Mouse (Mus musculus): ENCODE measurements around the gene Fat4. TPM values are rescaled to one million over a fixed set of nuclear protein-coding genes. Genes with fewer than 3 reads are reported as not detected.

The Fat4 gene
- polyA plus RNA-seq, 1 experiment from 2014 or later, result 31.1 TPM

- no peaks in the 10 kb centered on the region for H3K4me1 ChIP-seq (ENCODE audit: control insufficient read depth, insufficient read depth, low read length)
- H3K9ac ChIP-seq (replicated peaks; ENCODE audit: low read depth, low read length), result no peak overlapping the region
- H3K4me2 ChIP-seq (ENCODE audit: low read depth, low read length), result no peak overlapping the region
- H3K27ac ChIP-seq (ENCODE audit: low read depth, low read length), result no peak overlapping the region
- no peaks in the 10 kb centered on the region for H3K27me3 ChIP-seq (ENCODE audit: control insufficient read depth, insufficient read depth, low read length)
- peaks cover 22% of the 10 kb centered on the region for H3K36me3 ChIP-seq (ENCODE audit: control insufficient read depth, insufficient read depth, low read length)
- H3K9me3 ChIP-seq (ENCODE audit: control insufficient read depth, low read length), result no peaks in the 10 kb centered on the region
- H3K4me3 ChIP-seq (ENCODE audit: low read depth, low read length), result no peak overlapping the region
- 56% methylated on average over 6 of the region's 6 CpGs for WGBS
- ATAC-seq (ENCODE audit: low read depth), result peak; percentile 21; the same call in 1 of the 2 replicates
Observed at GRCm38 (mm10) chr3:38962328-38962727, 75.6 kb downstream of the Fat4 start.

DNA sequence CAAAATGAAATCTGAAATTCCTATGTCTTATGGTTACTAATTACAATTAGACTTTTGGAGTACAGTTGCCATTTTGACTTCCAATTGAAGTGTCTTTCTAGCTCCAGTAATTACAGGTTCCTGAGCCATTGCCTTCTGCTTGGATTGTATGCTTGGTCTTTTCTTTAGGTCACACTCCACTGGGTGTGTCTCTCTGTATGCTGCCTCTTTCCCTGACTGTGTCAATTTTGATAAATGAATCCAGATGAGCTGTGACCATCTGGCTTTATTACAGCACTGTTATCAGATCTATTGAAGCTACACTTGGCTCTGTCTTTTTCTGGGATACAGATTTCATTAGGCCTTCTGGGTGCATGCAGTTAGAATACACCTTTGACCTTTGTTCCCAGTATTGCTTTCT is 80.7 kb downstream of the Fat4 start:
- Histone ChIP-seq H3K4me3 (ENCODE audit: low read depth, low read length) (no peak overlapping the region), H3K4me2 (ENCODE audit: low read depth, low read length) (no peak overlapping the region), H3K4me1 (ENCODE audit: control insufficient read depth, insufficient read depth, low read length) (no peaks in the 10 kb centered on the region), H3K27ac (ENCODE audit: low read depth, low read length) (no peak overlapping the region), H3K27me3 (ENCODE audit: control insufficient read depth, insufficient read depth, low read length) (no peaks in the 10 kb centered on the region), H3K9me3 (ENCODE audit: control insufficient read depth, low read length) (no peaks in the 10 kb centered on the region), H3K36me3 (ENCODE audit: control insufficient read depth, insufficient read depth, low read length) (peaks cover 9% of the 10 kb centered on the region), H3K9ac (replicated peaks; ENCODE audit: low read depth, low read length) (no peak overlapping the region)
- no peak for ATAC-seq (ENCODE audit: low read depth)

DNA sequence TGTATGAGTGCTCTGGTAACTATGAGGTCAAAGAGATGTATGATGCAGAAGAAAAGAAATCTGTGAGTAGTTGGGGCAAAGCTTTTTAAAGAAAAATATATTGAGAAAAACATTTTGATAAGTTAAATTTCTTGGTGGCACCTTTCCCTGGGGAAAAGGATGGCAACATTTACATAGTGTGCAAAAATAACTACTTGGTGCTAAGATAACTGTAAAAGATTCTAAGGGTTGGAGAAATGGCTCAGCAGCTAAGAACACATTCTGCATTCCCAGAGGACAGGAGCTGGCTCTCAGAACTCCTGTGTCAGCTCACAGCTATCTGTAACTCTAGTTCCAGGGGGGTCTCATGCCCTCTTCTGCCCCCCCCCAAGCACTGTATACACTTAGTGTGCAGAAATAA is 99.6 kb downstream of the Fat4 start:
- no peak for ATAC-seq (ENCODE audit: low read depth)
- no peak overlapping the region for H3K4me3 ChIP-seq (ENCODE audit: low read depth, low read length)
- peaks cover 13% of the 10 kb centered on the region for H3K36me3 ChIP-seq (ENCODE audit: control insufficient read depth, insufficient read depth, low read length)
- no peaks in the 10 kb centered on the region for H3K4me1 ChIP-seq (ENCODE audit: control insufficient read depth, insufficient read depth, low read length)
- H3K27me3 ChIP-seq (ENCODE audit: control insufficient read depth, insufficient read depth, low read length), result no peaks in the 10 kb centered on the region
- no peaks in the 10 kb centered on the region for H3K9me3 ChIP-seq (ENCODE audit: control insufficient read depth, low read length)
- H3K4me2 ChIP-seq (ENCODE audit: low read depth, low read length), result no peak overlapping the region
- no peak overlapping the region for H3K9ac ChIP-seq (replicated peaks; ENCODE audit: low read depth, low read length)
- no peak overlapping the region for H3K27ac ChIP-seq (ENCODE audit: low read depth, low read length)

- no peak overlapping the region for H3K9ac ChIP-seq (replicated peaks; ENCODE audit: low read depth, low read length)
- no peak for ATAC-seq (ENCODE audit: low read depth)
- H3K4me1 ChIP-seq (ENCODE audit: control insufficient read depth, insufficient read depth, low read length), result no peaks in the 10 kb centered on the region
- H3K9me3 ChIP-seq (ENCODE audit: control insufficient read depth, low read length), result no peaks in the 10 kb centered on the region
- 90% methylated on average over 3 of the region's 3 CpGs for WGBS
- no peaks in the 10 kb centered on the region for H3K27me3 ChIP-seq (ENCODE audit: control insufficient read depth, insufficient read depth, low read length)
- no peak overlapping the region for H3K27ac ChIP-seq (ENCODE audit: low read depth, low read length)
- H3K4me2 ChIP-seq (ENCODE audit: low read depth, low read length), result no peak overlapping the region
- 0 out of 2 replicates have a peak, but pooled peaks cover 2% of the 10 kb centered on the region for H3K36me3 ChIP-seq (ENCODE audit: control insufficient read depth, insufficient read depth, low read length)
- no peak overlapping the region for H3K4me3 ChIP-seq (ENCODE audit: low read depth, low read length)
Observed at GRCm38 (mm10) chr3:38989181-38989580, 102.4 kb downstream of the Fat4 start.

DNA sequence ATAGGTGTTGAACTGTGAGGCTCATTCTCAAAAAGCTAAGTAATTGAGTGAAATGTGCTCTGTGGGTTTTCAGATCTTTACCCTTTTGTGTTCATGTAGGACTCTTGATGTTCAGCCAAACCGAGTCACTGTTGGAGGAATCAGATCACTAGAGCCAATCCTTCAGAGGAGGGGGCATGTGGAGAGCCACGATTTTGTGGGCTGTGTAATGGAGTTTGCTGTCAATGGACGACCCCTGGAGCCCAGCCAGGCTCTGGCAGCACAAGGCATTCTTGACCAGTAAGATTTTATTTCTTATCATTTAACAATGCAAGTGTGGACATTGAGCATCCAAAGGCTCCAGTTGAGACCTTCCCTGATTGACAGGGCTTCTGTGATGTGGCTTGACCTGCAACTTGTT is 113.3 kb downstream of the Fat4 start:
- WGBS, result 70% methylated on average over 3 of the region's 3 CpGs
- no peaks in the 10 kb centered on the region for H3K4me1 ChIP-seq (ENCODE audit: control insufficient read depth, insufficient read depth, low read length)
- ATAC-seq (ENCODE audit: low read depth), result no peak
- H3K4me2 ChIP-seq (ENCODE audit: low read depth, low read length), result no peak overlapping the region
- no peaks in the 10 kb centered on the region for H3K9me3 ChIP-seq (ENCODE audit: control insufficient read depth, low read length)
- H3K9ac ChIP-seq (replicated peaks; ENCODE audit: low read depth, low read length), result no peak overlapping the region
- H3K27ac ChIP-seq (ENCODE audit: low read depth, low read length), result no peak overlapping the region
- H3K4me3 ChIP-seq (ENCODE audit: low read depth, low read length), result no peak overlapping the region
- peaks cover 37% of the 10 kb centered on the region for H3K36me3 ChIP-seq (ENCODE audit: control insufficient read depth, insufficient read depth, low read length)
- H3K27me3 ChIP-seq (ENCODE audit: control insufficient read depth, insufficient read depth, low read length), result no peaks in the 10 kb centered on the region

DNA sequence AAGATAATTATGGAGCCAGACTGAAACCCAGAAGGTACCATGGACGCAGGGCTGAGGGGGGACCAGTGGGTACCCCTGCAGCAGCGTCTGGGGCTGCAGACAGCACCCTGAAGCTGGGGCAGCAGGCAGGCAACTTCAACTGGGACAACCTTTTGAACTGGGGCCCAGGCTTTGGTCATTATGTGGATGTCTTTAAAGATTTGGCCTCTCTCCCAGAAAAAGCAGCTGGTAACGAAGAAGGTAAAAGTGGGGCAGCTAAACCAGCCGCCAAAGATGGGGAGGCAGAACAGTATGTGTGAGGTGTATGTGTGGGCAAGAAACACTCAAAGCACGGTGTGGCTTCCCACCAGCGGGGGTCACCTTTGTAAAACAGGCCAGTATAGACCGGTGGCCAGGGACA is 123.8 kb downstream of the Fat4 start:
- Histone ChIP-seq H3K27me3 (ENCODE audit: control insufficient read depth, insufficient read depth, low read length) (no peaks in the 10 kb centered on the region), H3K4me2 (ENCODE audit: low read depth, low read length) (no peak overlapping the region), H3K4me1 (ENCODE audit: control insufficient read depth, insufficient read depth, low read length) (no peaks in the 10 kb centered on the region), H3K4me3 (ENCODE audit: low read depth, low read length) (no peak overlapping the region), H3K36me3 (ENCODE audit: control insufficient read depth, insufficient read depth, low read length) (peaks cover 33% of the 10 kb centered on the region; the same call in 1 of the 2 replicates), H3K9me3 (ENCODE audit: control insufficient read depth, low read length) (no peaks in the 10 kb centered on the region), H3K9ac (replicated peaks; ENCODE audit: low read depth, low read length) (no peak overlapping the region), H3K27ac (ENCODE audit: low read depth, low read length) (no peak overlapping the region)
- no peak; the same call in 1 of the 2 replicates for ATAC-seq (ENCODE audit: low read depth)
- 68% methylated on average over 7 of the region's 7 CpGs for WGBS

DNA sequence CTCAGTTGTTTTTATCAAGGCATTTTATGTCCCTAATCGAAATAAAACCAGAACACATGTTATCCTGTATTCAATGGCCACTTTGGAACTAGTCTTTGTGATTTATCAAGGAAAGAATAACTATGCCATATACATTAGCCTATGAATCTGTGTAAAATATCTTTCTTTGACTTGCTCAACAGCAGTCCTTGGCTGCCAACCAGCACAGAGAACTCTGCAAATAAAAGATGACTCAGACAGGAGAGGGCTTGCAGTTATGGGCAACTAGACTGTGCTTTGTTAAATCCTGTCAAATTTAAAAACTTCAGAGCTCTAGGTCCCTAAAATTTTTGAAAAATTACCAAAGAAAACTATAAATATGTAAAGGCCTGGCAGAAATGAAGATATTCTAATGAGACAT is 130.9 kb downstream of the Fat4 start:
- H3K9ac ChIP-seq (replicated peaks; ENCODE audit: low read depth, low read length), result no peak overlapping the region
- no peak overlapping the region for H3K27ac ChIP-seq (ENCODE audit: low read depth, low read length)
- ATAC-seq (ENCODE audit: low read depth), result no peak
- WGBS, result 78% methylated on average over 1 of the region's 1 CpGs
- no peaks in the 10 kb centered on the region for H3K27me3 ChIP-seq (ENCODE audit: control insufficient read depth, insufficient read depth, low read length)
- no peaks in the 10 kb centered on the region for H3K9me3 ChIP-seq (ENCODE audit: control insufficient read depth, low read length)
- no peaks in the 10 kb centered on the region for H3K4me1 ChIP-seq (ENCODE audit: control insufficient read depth, insufficient read depth, low read length)
- no peak overlapping the region for H3K4me2 ChIP-seq (ENCODE audit: low read depth, low read length)
- no peak overlapping the region for H3K4me3 ChIP-seq (ENCODE audit: low read depth, low read length)
- H3K36me3 ChIP-seq (ENCODE audit: control insufficient read depth, insufficient read depth, low read length), result no peaks in the 10 kb centered on the region

- Histone ChIP-seq H3K4me2 (ENCODE audit: low read depth, low read length) (no peak overlapping the region), H3K9me3 (ENCODE audit: control insufficient read depth, low read length) (no peaks in the 10 kb centered on the region), H3K27me3 (ENCODE audit: control insufficient read depth, insufficient read depth, low read length) (no peaks in the 10 kb centered on the region), H3K36me3 (ENCODE audit: control insufficient read depth, insufficient read depth, low read length) (no peaks in the 10 kb centered on the region), H3K27ac (ENCODE audit: low read depth, low read length) (no peak overlapping the region), H3K4me1 (ENCODE audit: control insufficient read depth, insufficient read depth, low read length) (no peaks in the 10 kb centered on the region), H3K9ac (replicated peaks; ENCODE audit: low read depth, low read length) (no peak overlapping the region), H3K4me3 (ENCODE audit: low read depth, low read length) (no peak overlapping the region)
- ATAC-seq (ENCODE audit: low read depth), result peak; percentile 83
- 37% methylated on average over 2 of the region's 2 CpGs for WGBS
Observed at GRCm38 (mm10) chr3:39036113-39036512, 149.4 kb downstream of the Fat4 start.

GRCm38 (mm10) chr3:39046425-39046824 is 159.7 kb downstream of the Fat4 start:
- H3K9ac ChIP-seq (replicated peaks; ENCODE audit: low read depth, low read length), result no peak overlapping the region
- WGBS, result 64% methylated on average over 4 of the region's 4 CpGs
- no peaks in the 10 kb centered on the region for H3K27me3 ChIP-seq (ENCODE audit: control insufficient read depth, insufficient read depth, low read length)
- no peak overlapping the region for H3K27ac ChIP-seq (ENCODE audit: low read depth, low read length)
- H3K36me3 ChIP-seq (ENCODE audit: control insufficient read depth, insufficient read depth, low read length), result no peaks in the 10 kb centered on the region
- H3K4me2 ChIP-seq (ENCODE audit: low read depth, low read length), result no peak overlapping the region
- peaks cover 5% of the 10 kb centered on the region; the same call in 1 of the 2 replicates for H3K4me1 ChIP-seq (ENCODE audit: control insufficient read depth, insufficient read depth, low read length)
- ATAC-seq (ENCODE audit: low read depth), result no peak
- no peak overlapping the region for H3K4me3 ChIP-seq (ENCODE audit: low read depth, low read length)
- no peaks in the 10 kb centered on the region for H3K9me3 ChIP-seq (ENCODE audit: control insufficient read depth, low read length)
